Mouse (Mus musculus) forebrain, embryonic 11.5 days (tissue): ENCODE results near the gene Lcn3. TPM values are rescaled to one million over a fixed set of nuclear protein-coding genes. Genes with fewer than 3 reads are reported as not detected.
"Not testable (repeated sequence)": the region's sequence is repeated elsewhere in the genome, so short reads cannot be mapped to it uniquely, and the experiment has no call there.

Source experiments
- ATAC-seq: fragments of 200-750 bp; cut with Nextera tagmentation; replicated peaks from 2 replicates; pipeline ENCODE4 v1.8.0; 2017; ENCODE audit warnings: moderate TSS enrichment; ENCODE audit not compliant: low FRiP score
- DNase-seq: peaks from one replicate; pipeline ENCODE4 v3.0.0-alpha.2; 2017; ENCODE audit warnings: low spot score
- H3K27ac ChIP-seq: fragments of 300-500 bp; sonication (generic); 2 replicates; pipeline ENCODE4 v1.5.1; 2014; ENCODE audit warnings: low read depth, low read length
- H3K27me3 ChIP-seq: fragments of 300-500 bp; sonication (generic); 2 replicates; pipeline ENCODE4 v1.6.1; 2014; ENCODE audit warnings: mild to moderate bottlenecking, low read length, mixed read lengths; ENCODE audit not compliant: control insufficient read depth, insufficient read depth
- H3K36me3 ChIP-seq: fragments of 300-500 bp; sonication (generic); 2 replicates; pipeline ENCODE4 v1.6.1; 2014; ENCODE audit warnings: mild to moderate bottlenecking, low read length, moderate library complexity, mixed read lengths; ENCODE audit not compliant: control insufficient read depth, insufficient read depth
- H3K4me1 ChIP-seq: fragments of 300-500 bp; sonication (generic); replicated peaks from 2 replicates; pipeline ENCODE4 v1.6.1; 2014; ENCODE audit warnings: low read length, mixed read lengths; ENCODE audit not compliant: control insufficient read depth, insufficient read depth
- H3K4me2 ChIP-seq: fragments of 300-500 bp; sonication (generic); 2 replicates; pipeline ENCODE4 v1.6.1; 2014; ENCODE audit warnings: low read depth, mild to moderate bottlenecking, low read length, moderate library complexity, mixed read lengths; ENCODE audit not compliant: severe bottlenecking
- H3K4me3 ChIP-seq: fragments of 300-500 bp; sonication (generic); 2 replicates; pipeline ENCODE4 v1.5.1; 2014; ENCODE audit warnings: low read depth, low read length
- H3K9ac ChIP-seq: fragments of 300-500 bp; sonication (generic); 2 replicates; pipeline ENCODE4 v1.6.1; 2014; ENCODE audit warnings: low read length
- H3K9me3 ChIP-seq: fragments of 300-500 bp; sonication (generic); 2 replicates; pipeline ENCODE4 v1.6.1; 2016; ENCODE audit warnings: low read length, mixed read lengths; ENCODE audit not compliant: control insufficient read depth
- WGBS: fragments of 180-500 bp; shearing (Covaris S2); extraction: QIAGEN DNeasy Blood & Tissue Kit; methylation state at CpG from one replicate; pipeline ENCODE4 v1.1.7; 2014; 5-methylcytosine and 5-hydroxymethylcytosine counted together
- polyA plus RNA-seq: library from polyadenylated mRNA; unstranded; fragments of >200 nt; fragmentation: Nextera tagmentation; extraction: Ambion mirVana; gene quantifications from 2 replicates; pipeline ENCODE4 v1.2.1, GENCODE M21; 2014

The Lcn3 gene
- not detected in 2 replicates for polyA plus RNA-seq

DNA sequence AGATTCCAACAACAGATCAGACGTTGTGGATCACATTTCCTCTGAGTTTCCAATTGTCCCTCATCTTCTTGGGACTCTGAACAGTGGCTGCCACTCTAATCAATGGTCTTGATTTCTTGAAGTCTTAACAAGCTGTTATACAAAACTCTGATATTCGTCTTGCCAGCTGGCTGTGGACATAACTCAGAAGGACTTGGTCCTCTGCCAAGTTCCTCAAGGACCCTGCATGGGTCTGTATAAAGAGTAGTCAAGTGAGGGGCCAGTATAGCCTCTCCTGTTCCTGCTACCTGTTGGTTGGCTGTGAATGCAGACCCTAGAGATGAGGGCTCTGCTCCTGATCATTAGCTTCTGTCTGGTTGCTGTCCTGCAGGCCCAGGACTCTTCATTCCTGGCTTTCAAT lies at the start of gene Lcn3:
Gene Lcn3, plus strand, starts transcription at position 301 of the 400 bp plus-strand sequence.
- H3K27ac ChIP-seq, result no peak within 1 kb of the TSS
- no peaks in the 10 kb centered on the region for H3K4me1 ChIP-seq
- no peak for DNase-seq
- H3K9ac ChIP-seq, result no peak within 1 kb of the TSS
- no peaks in the 10 kb centered on the region for H3K9me3 ChIP-seq
- H3K27me3 ChIP-seq, result no peaks in the 10 kb centered on the region
- no peak for ATAC-seq
- H3K4me2 ChIP-seq, result no peak within 1 kb of the TSS
- H3K36me3 ChIP-seq, result no peaks in the 10 kb centered on the region
- H3K4me3 ChIP-seq, result no peak within 1 kb of the TSS
- WGBS, result 51% methylated on average over 2 of the region's 2 CpGs

DNA sequence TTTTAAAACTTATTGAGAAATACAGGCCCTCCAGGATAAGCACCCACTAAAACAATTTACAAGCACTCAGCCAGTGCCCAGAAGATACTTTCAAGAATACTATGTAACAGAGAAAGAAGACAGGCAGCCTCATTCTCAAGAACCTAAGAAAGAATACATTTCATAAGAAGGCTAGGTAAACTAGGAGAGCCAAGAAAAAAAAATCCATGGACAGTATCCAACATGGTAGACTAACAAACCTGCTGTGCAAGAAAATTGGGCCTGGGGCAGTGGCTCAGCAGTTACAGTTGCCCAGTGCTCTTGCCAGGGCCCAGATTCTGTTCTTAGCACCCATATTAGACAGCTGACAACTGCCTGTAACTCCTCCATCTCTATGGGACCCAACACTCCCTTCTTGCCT lies 48.1 kb upstream of the Lcn3 start:
- no peak overlapping the region for H3K9ac ChIP-seq
- ATAC-seq (no peak), DNase-seq (no peak)
- H3K4me1 ChIP-seq, result no peaks in the 10 kb centered on the region
- no peaks in the 10 kb centered on the region for H3K36me3 ChIP-seq
- H3K4me2 ChIP-seq, result no peak overlapping the region
- H3K9me3 ChIP-seq, result no peaks in the 10 kb centered on the region
- H3K4me3 ChIP-seq, result no peak overlapping the region
- no peaks in the 10 kb centered on the region for H3K27me3 ChIP-seq
- no peak overlapping the region for H3K27ac ChIP-seq

DNA sequence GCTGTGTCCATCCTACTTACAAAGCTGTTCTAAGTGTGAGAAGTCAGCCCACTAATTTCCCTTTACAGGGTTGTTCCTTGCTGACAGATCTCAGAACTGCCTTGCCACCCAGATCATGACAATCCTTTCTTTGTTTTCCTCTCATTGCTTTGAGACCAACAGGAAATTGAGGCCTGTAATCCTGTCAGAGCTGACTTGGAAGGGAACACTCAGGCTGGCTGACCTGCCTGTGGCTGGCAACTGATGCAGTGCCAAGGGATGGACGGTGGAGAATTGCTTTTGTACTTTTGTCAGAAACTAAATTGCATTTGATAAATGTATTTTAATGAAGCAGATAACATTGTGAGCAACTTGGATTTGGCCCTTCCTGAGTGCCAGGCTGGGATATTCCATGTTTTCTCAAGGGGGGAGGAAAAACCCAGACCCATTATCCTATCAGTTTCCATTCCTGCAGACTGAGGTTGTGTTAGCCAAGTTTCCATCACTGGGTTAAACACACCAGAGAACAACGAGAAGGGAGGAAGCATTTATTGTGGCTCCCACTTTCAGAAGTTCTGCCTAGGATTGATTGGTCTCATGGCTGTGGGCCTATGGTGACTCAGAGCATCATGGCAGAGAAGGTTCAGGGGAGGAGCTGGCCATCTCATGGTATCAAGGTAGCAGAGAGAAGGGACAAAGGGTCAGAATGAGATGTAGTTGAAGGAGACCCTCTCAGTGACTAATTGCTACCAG lies 32.0 kb upstream of the Lcn3 start:
- Histone ChIP-seq H3K27me3 (no peaks in the 10 kb centered on the region), H3K4me2 (no peak overlapping the region), H3K27ac (no peak overlapping the region), H3K9me3 (no peaks in the 10 kb centered on the region), H3K9ac (no peak overlapping the region), H3K4me1 (no peaks in the 10 kb centered on the region), H3K4me3 (no peak overlapping the region), H3K36me3 (no peaks in the 10 kb centered on the region)
- no peak for ATAC-seq
- WGBS, result 65% methylated on average over 2 of the region's 2 CpGs
- no peak for DNase-seq

DNA sequence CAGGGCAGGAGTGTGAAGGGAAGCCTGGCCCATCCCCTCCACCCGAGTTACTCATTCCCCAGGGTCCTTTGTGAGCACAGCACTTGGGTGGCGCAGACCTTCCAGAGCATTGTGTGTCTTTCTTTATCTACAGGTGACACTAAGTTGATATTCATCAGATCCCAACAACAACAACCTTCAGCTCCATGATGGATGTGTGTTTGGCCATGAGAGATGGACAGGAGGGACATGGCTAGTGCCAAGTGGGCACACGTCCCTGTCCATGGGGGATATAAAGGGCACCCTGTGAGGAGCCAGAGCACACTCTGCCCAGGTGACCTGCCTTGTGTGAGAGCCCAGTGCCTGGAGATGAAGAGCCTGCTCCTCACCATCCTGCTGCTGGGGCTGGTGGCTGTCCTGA lies 28.7 kb upstream of the Lcn3 start, which contains the start of gene Obp2b:
Gene Obp2b, plus strand, starts transcription at position 301 of the 400 bp plus-strand sequence.
- H3K27me3 ChIP-seq, H3K9ac ChIP-seq, H3K9me3 ChIP-seq, H3K27ac ChIP-seq, ATAC-seq, H3K36me3 ChIP-seq, H3K4me3 ChIP-seq, DNase-seq, H3K4me2 ChIP-seq, H3K4me1 ChIP-seq: not testable (repeated sequence)
- 87% methylated on average over 3 of the region's 3 CpGs for WGBS

DNA sequence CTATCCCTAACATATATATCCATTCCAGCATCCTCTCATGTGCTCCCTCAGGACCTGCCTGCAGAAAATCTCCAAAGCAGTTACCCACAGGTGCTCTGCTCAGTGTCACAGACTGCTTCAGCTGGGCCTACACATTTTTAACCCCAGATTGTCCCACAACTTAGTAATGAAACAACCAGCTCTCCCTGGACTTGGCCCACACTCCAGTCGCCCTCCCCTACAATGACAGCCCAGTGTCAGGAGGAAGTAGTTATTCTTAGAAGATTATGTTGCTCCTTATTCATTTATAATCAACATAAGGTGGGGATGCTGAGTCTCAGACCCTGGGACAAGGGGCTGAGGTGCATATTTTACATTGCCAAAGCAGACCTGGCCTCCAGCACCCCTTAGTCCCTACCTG lies 23.7 kb upstream of the Lcn3 start:
- 70% methylated on average over 1 of the region's 1 CpGs for WGBS
- no peak overlapping the region for H3K27ac ChIP-seq
- no peak for ATAC-seq
- DNase-seq, result no peak
- H3K4me2 ChIP-seq, result no peak overlapping the region
- no peak overlapping the region for H3K4me3 ChIP-seq
- H3K27me3 ChIP-seq, result no peaks in the 10 kb centered on the region
- H3K9ac ChIP-seq, result no peak overlapping the region
- no peaks in the 10 kb centered on the region for H3K9me3 ChIP-seq
- no peaks in the 10 kb centered on the region for H3K36me3 ChIP-seq
- H3K4me1 ChIP-seq, result no peaks in the 10 kb centered on the region

DNA sequence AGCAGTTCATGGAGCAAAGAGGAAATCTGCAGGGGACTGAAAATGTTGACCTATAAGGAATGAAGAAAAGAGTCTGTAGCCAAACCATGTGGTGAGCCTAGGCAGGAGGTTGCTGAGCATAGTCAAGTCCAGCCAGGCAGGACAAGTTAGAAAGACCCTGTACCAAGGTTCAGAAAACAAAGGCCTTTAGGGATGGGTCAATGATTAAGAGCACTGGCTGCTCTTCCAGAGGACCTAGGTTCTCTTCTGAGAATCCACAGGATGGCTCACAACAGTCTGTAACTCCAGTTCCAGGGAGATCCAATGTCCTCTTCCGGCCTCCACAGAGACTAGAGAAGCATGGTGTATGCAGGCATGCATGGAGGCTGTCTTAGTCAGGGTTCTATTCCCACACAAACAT lies 11.2 kb upstream of the Lcn3 start:
- DNase-seq, result no peak
- no peak overlapping the region for H3K4me2 ChIP-seq
- no peaks in the 10 kb centered on the region for H3K9me3 ChIP-seq
- no peak overlapping the region for H3K27ac ChIP-seq
- no peaks in the 10 kb centered on the region for H3K4me1 ChIP-seq
- H3K36me3 ChIP-seq, result no peaks in the 10 kb centered on the region
- no peak for ATAC-seq
- no peak overlapping the region for H3K9ac ChIP-seq
- no peak overlapping the region for H3K4me3 ChIP-seq
- WGBS, result 77% methylated on average over 1 of the region's 1 CpGs
- no peaks in the 10 kb centered on the region for H3K27me3 ChIP-seq

DNA sequence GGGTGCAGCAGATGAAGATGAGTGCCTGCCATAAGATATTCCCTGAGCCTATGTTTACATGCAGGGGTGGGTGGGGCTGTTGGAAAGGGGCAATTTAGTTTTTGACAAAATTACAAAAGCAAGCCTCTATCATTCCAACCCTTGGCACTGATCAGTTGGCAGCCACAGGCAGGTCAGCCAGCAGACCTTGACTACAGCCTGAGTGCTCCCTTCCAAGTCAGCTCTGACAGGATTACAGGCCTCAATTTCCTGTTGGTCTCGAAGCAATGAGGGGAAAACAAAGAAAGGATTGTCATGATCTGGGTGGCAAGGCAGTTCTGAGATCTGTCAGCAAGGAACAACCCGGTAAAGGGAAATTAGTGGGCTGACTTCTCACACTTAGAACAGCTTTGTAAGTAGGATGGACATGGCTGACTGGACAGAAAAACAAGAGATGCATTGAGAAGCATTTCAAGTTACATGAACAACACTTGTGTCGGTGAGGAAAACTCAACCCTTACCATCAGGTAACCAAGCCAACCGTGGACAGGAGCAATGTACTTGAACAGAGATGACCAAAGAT lies 7.2 kb upstream of the Lcn3 start:
- H3K27ac ChIP-seq, result no peak overlapping the region
- H3K27me3 ChIP-seq, result no peaks in the 10 kb centered on the region
- H3K4me2 ChIP-seq, result no peak overlapping the region
- no peaks in the 10 kb centered on the region for H3K9me3 ChIP-seq
- DNase-seq (no peak), ATAC-seq (no peak)
- H3K36me3 ChIP-seq, result no peaks in the 10 kb centered on the region
- no peak overlapping the region for H3K9ac ChIP-seq
- H3K4me1 ChIP-seq, result no peaks in the 10 kb centered on the region
- H3K4me3 ChIP-seq, result no peak overlapping the region
- 54% methylated on average over 4 of the region's 4 CpGs for WGBS

DNA sequence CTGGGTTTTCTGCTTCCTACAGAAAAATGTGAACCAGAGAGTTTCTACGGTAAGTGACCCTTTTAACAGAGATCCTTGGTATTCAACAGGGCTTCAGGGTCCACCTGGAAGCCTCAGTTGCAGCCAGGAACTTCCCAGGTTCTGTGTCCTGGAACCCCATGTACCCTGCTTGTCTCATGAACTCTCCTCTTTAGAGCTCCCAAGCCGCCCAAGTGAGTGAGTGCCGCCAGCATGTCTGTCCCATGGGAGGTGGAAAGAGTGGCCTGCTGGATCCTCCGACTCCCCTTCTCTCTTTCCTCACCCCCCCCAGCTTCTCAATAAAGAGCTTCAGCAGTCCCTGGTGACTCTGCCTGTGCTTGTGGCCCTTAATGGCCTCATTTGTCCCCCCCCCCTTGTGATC lies 2.4 kb downstream of the Lcn3 start:
- 87% methylated on average over 4 of the region's 4 CpGs for WGBS
- H3K4me1 ChIP-seq, result no peaks in the 10 kb centered on the region

DNA sequence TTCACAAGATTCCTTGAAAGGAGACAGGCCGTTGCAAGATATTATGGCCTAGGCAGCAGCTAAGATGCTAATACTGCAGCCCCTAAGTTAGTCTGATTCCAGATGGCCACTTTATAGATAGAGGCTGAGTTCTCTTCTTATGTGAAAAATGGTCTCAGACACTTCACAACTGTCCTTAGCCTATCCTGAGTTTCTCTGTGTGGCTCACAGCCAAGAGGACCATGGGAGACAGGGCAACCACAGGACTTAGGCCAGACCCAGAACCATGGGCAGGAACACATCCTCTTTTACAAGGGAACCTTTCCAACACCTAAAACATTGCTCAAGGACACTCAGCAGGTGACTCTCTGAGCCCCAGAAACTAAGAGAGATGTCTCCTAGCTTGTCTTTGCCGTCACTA lies 8.1 kb downstream of the Lcn3 start:
- Histone ChIP-seq H3K27ac (no peak overlapping the region), H3K4me1 (no peaks in the 10 kb centered on the region), H3K27me3 (no peaks in the 10 kb centered on the region), H3K9me3 (no peaks in the 10 kb centered on the region), H3K36me3 (no peaks in the 10 kb centered on the region), H3K4me3 (no peak overlapping the region), H3K4me2 (no peak overlapping the region), H3K9ac (no peak overlapping the region)
- no peak for DNase-seq
- WGBS, result 95% methylated on average over 2 of the region's 2 CpGs
- ATAC-seq, result no peak

More for the DNA sequence above, 2.4 kb downstream of the Lcn3 start:
- Histone ChIP-seq H3K27me3 (no peaks in the 10 kb centered on the region), H3K9ac (no peak overlapping the region), H3K36me3 (no peaks in the 10 kb centered on the region), H3K4me2 (no peak overlapping the region), H3K27ac (no peak overlapping the region), H3K9me3 (no peaks in the 10 kb centered on the region), H3K4me3 (no peak overlapping the region)
- ATAC-seq, result no peak
- DNase-seq, result no peak
